Mouse (Mus musculus) midbrain, embryonic 15.5 days (tissue): ENCODE measurements around the gene Peg10. TPM values are rescaled to one million over a fixed set of nuclear protein-coding genes. Genes with fewer than 3 reads are reported as not detected.

Experiments used
- ATAC-seq: fragments of 200-750 bp; cut with Nextera tagmentation; replicated peaks from 2 replicates; pipeline ENCODE4 v1.8.0; 2017; ENCODE audit warnings: moderate TSS enrichment
- H3K27ac ChIP-seq: fragments of 300-500 bp; sonication (generic); 2 replicates; pipeline ENCODE4 v1.5.1; 2015; ENCODE audit warnings: mild to moderate bottlenecking, inconsistent platforms
- H3K27me3 ChIP-seq: fragments of 300-500 bp; sonication (generic); replicated peaks from 2 replicates; pipeline ENCODE4 v1.6.1; 2015; ENCODE audit warnings: inconsistent platforms
- H3K36me3 ChIP-seq: fragments of 300-500 bp; sonication (generic); replicated peaks from 2 replicates; pipeline ENCODE4 v1.6.1; 2015; ENCODE audit warnings: inconsistent platforms
- H3K4me1 ChIP-seq: fragments of 300-500 bp; sonication (generic); 2 replicates; pipeline ENCODE4 v1.6.1; 2015; ENCODE audit warnings: inconsistent platforms
- H3K4me2 ChIP-seq: fragments of 300-500 bp; sonication (generic); 2 replicates; pipeline ENCODE4 v1.6.1; 2015; ENCODE audit warnings: inconsistent platforms, mild to moderate bottlenecking, moderate library complexity
- H3K4me3 ChIP-seq: fragments of 300-500 bp; sonication (generic); 2 replicates; pipeline ENCODE4 v1.5.1; 2015; ENCODE audit warnings: mild to moderate bottlenecking, inconsistent platforms
- H3K9ac ChIP-seq: fragments of 300-500 bp; sonication (generic); 2 replicates; pipeline ENCODE4 v1.6.1; 2015; ENCODE audit warnings: mild to moderate bottlenecking, inconsistent platforms
- H3K9me3 ChIP-seq: fragments of 300-500 bp; sonication (generic); 2 replicates; pipeline ENCODE4 v1.6.1; 2016; ENCODE audit warnings: inconsistent platforms
- WGBS: fragments of 180-500 bp; shearing (Covaris S2); methylation state at CpG from one replicate; pipeline ENCODE4 v1.1.7; 2015; ENCODE audit warnings: mixed read lengths; 5-methylcytosine and 5-hydroxymethylcytosine counted together
- polyA plus RNA-seq: library from polyadenylated mRNA; unstranded; fragments of >200 nt; fragmentation: Nextera tagmentation; extraction: Ambion mirVana; gene quantifications from 2 replicates; pipeline ENCODE4 v1.2.1, GENCODE M21; 2015

Peg10 gene
- polyA plus RNA-seq, 1 experiment from 2014 or later = 8.5 TPM

DNA sequence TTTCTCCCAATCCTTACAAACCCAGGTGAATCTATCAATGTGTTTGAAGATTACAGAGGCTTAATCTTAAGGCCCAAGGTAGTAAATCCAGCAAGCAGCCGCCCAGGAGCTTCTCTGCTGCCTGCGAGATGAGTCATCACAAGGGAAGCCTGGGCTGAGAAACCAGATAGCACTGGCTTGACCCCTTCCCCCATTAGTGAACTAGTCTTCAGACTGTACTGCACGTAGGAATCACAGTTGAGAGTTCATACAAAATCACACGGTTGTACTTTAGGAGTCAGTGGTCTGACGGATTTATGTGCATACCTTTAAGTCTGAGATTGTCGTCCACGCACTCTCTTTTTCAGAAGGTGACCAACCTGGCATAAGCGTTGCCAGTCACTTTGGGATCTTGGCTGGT, 13.9 kb upstream of the Peg10 start:
- no peaks in the 10 kb centered on the region for H3K36me3 ChIP-seq
- no peaks in the 10 kb centered on the region for H3K9me3 ChIP-seq
- H3K4me2 ChIP-seq = no peak overlapping the region
- no peak for ATAC-seq
- peaks cover 10% of the 10 kb centered on the region for H3K4me1 ChIP-seq
- H3K9ac ChIP-seq = no peak overlapping the region
- H3K27me3 ChIP-seq = no peaks in the 10 kb centered on the region
- no peak overlapping the region for H3K4me3 ChIP-seq
- WGBS = 76% methylated on average over 8 of the region's 8 CpGs
- H3K27ac ChIP-seq = no peak overlapping the region

DNA sequence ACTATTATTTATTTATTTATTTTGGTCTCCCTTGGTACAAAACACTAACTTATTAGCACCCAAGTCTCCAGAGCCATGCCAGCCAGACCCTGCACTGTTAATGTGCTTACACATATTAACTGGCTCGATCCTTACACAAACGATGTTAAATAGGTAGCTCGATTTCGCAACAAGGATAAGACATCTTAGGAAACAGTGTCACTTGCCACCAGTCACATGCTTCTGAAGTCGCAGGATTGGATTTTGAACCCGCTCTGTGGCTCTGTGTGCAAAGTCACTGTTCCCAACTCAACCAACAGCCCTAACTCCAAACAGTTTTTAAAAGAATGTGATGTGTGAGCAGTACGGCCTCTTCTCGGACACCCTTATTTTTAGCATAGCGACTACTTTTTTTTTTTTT, 10.7 kb upstream of the Peg10 start:
- no peaks in the 10 kb centered on the region for H3K27me3 ChIP-seq
- WGBS = 85% methylated on average over 9 of the region's 9 CpGs
- no peak for ATAC-seq
- H3K9me3 ChIP-seq = no peaks in the 10 kb centered on the region
- H3K4me2 ChIP-seq = no peak overlapping the region
- H3K9ac ChIP-seq = no peak overlapping the region
- H3K36me3 ChIP-seq = no peaks in the 10 kb centered on the region
- no peak overlapping the region for H3K4me3 ChIP-seq
- H3K4me1 ChIP-seq = peaks cover 32% of the 10 kb centered on the region
- H3K27ac ChIP-seq = no peak overlapping the region

DNA sequence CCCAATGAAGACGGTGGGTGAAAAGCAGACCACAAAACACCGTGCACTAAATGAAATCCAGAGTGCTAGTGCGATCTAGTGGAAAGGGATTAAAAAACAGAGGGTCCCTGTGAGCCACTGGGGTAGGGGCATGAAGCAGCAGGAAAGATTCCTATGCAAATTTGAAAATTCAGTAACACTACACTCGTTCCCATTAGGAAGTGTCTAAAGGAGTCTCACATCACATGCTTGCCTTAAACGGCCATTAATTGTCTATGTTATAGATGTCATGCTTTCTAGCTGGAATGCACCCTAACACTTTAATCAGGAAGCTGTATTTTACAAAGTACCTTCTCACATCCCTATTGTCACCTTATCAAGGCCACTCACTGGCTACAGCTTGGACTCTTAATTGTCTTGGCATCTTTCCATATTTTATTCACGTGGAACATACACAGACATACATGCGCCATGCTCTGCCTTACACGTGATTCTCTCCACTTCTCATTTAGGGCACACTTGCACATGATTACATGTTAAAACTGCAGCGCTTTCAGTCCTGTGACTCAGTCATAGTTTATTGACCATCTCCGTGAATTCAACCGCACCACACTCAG, 9.0 kb upstream of the Peg10 start:
- Histone ChIP-seq H3K9ac (no peak overlapping the region), H3K27me3 (no peaks in the 10 kb centered on the region), H3K4me2 (peak overlapping the region; percentile 15; the same call in 1 of the 2 replicates), H3K4me3 (no peak overlapping the region), H3K9me3 (no peaks in the 10 kb centered on the region), H3K27ac (no peak overlapping the region), H3K36me3 (no peaks in the 10 kb centered on the region), H3K4me1 (peaks cover 39% of the 10 kb centered on the region)
- peak; percentile 46 for ATAC-seq
- WGBS = 25% methylated on average over 11 of the region's 11 CpGs

DNA sequence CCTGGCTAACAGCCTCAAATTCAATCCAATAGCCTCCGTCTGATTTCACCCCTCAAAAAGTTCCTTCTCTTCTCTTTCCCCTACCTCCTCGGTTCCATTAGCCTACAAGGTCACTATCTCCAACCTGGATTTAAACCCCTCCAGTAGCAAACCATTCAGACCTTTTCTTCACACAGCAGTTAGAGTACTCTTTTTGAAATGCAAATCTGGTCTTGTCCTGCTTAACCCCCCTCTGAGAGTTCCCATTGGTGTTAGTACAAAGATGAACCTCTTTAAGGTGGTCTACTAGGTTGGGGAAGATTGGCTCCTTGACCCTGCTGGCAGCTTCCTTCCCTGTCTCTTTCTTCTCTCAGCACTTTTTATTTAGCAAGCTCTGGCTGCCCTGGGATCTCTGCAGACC, 8.4 kb upstream of the Peg10 start:
- peaks cover 39% of the 10 kb centered on the region for H3K4me1 ChIP-seq
- ATAC-seq = no peak
- WGBS = 15% methylated on average over 2 of the region's 2 CpGs
- H3K27me3 ChIP-seq = no peaks in the 10 kb centered on the region
- H3K4me3 ChIP-seq = no peak overlapping the region
- H3K36me3 ChIP-seq = no peaks in the 10 kb centered on the region
- H3K9ac ChIP-seq = no peak overlapping the region
- H3K9me3 ChIP-seq = no peaks in the 10 kb centered on the region
- no peak overlapping the region for H3K27ac ChIP-seq
- no peak overlapping the region for H3K4me2 ChIP-seq

DNA sequence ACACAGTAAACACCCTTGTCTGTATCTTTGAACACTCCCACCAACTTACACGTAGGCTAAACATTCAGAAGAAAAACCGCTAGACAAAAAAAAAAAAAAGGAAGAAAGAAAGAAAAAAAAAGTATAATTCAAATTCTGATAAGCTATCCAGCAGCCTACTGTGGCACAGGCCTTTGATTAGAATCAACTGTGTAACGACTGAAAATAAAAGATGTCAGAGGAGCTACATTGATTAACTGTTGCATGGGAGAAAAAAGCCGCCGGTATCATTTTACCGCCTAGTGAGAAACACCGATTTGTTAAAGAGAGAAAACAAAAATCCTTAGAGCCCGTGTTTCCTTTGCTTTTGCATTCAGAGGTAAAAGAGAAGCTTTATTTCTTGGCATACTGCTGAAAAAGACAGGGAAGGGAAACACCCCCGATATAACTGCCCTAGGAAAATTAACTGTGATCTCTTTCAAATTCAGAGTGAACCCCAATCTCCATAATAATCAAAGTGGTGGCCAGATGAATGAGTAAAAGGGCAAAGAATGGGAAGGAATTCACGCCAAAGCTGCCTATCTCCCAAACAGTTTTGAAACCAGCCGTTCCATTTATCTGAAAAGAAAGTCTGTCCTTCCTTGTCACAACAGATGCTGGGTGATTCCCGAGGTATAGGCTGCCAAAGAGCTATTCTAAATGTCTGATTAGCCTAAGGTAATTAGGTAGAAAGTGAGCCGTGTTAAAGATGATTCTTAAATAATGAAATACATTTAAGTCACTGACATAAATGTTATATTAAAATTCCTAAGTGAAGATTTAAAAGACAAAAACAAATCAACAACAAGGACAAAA, 7.4 kb upstream of the Peg10 start:
- no peak overlapping the region for H3K4me3 ChIP-seq
- 0 out of 2 replicates have a peak overlapping the region, but pooled peaks have one; percentile 11 for H3K27ac ChIP-seq
- H3K36me3 ChIP-seq = no peaks in the 10 kb centered on the region
- H3K4me2 ChIP-seq = peak overlapping the region; percentile 31
- no peaks in the 10 kb centered on the region for H3K27me3 ChIP-seq
- H3K9me3 ChIP-seq = no peaks in the 10 kb centered on the region
- H3K9ac ChIP-seq = no peak overlapping the region
- ATAC-seq = no peak
- peaks cover 39% of the 10 kb centered on the region for H3K4me1 ChIP-seq
- 9% methylated on average over 13 of the region's 13 CpGs for WGBS

DNA sequence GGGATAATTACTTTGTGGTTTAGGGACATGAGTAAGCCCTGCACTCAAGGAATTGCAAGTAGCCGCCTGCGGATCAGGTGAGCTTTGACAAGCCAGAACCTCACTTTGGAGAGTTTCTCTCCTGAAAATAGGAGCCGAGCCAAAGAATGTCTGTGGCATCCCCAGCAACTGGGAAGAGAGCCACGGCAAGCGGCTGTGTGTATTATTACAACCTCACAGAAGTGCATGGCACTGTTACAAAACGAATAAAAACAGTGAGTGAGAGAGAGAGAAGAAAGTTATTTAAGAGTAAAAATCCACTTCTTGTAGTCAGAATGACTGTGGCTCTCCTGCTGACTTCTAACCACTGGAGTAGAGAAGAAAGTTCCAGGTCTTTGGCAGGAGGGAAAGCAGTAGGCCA, 6.6 kb upstream of the Peg10 start:
- H3K27ac ChIP-seq = 0 out of 2 replicates have a peak overlapping the region, but pooled peaks have one; percentile 9
- ATAC-seq = no peak
- no peak overlapping the region for H3K4me2 ChIP-seq
- 19% methylated on average over 6 of the region's 6 CpGs for WGBS
- no peak overlapping the region for H3K9ac ChIP-seq
- no peaks in the 10 kb centered on the region for H3K27me3 ChIP-seq
- no peak overlapping the region for H3K4me3 ChIP-seq
- no peaks in the 10 kb centered on the region for H3K36me3 ChIP-seq
- no peaks in the 10 kb centered on the region for H3K9me3 ChIP-seq
- H3K4me1 ChIP-seq = peaks cover 39% of the 10 kb centered on the region

DNA sequence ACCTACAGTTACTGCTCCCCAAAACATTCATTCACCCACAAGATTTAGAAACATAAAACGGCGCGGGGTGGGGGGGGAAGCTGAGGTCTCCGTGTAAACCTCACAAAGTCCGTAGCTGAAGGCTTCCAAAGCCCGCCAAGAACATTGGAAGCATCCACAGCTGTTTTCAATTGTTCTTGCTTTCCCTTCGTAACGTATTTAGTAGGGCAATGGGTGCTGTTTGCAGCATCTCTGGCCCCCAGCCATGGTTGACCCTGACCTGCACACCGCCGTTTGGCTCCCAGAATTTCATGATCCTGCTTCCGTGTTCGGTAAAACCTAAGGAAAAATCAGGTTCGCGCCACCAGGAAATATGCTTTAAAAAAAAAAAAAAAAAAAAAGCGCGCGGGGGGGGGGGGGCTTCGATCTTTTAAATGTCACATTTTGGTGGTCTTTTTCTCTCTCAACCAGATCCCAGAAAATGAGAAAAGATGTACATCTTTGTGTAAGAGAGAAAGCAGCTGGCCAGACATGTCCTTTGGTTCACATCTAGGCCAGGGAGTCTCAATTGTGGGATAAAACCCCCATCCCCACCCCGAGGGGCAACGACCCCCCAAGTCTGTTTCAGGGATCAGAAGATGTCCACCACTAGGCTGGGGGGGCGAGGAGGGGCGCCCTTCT, 940 bp upstream of the Peg10 start:
- Histone ChIP-seq H3K27me3 (no peaks in the 10 kb centered on the region), H3K4me2 (peak overlapping the region; percentile 80)
- WGBS = 52% methylated on average over 22 of the region's 22 CpGs

DNA sequence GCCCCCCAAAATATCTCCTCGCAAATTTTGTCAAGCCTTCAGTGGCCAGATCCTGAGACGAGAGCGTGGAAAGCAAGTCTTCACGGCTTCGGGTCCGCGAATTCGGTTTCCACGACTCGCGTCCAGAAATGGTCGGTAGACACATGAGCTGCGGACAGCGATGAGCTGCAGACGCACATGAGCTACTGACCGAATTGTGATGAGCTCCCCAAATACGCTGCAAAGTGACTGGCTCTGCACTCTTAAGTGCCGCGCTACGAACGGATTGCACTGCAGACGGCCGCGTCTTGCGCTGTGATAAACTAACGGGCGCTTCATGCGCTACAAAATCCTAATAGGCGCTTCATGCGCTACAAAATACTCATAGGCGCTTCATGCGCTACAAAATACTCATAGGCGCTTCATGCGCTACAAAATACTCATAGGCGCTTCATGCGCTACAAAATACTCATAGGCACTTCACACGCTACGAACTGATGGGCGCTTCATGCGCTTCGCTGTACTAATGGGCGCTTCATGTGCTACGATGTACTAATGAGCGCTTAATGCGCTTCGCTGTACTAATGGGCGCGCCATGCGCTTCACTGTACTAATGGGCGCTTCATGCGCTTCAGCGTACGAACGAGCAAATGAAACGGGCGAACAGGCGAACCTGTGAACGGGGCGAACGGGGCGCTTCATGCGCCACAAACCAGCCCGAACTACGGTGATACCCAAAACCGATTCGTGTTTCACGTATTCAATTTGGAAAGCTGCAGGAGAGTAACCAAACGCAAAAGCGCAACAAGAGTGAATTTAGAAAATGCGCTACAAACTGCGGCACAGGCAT, 785 bp downstream of the Peg10 start:
- H3K4me1 ChIP-seq = no peaks in the 10 kb centered on the region; the same call in 1 of the 2 replicates
- peak overlapping the region; percentile 29; the same call in 1 of the 2 replicates for H3K9ac ChIP-seq
- no peaks in the 10 kb centered on the region for H3K9me3 ChIP-seq
- peak; percentile 32 for ATAC-seq
- 59% methylated on average over 71 of the region's 71 CpGs for WGBS
- no peaks in the 10 kb centered on the region for H3K27me3 ChIP-seq
- H3K4me2 ChIP-seq = peak overlapping the region; percentile 80
- peak overlapping the region; percentile 58 for H3K27ac ChIP-seq
- H3K4me3 ChIP-seq = peak overlapping the region; percentile 52
- no peaks in the 10 kb centered on the region for H3K36me3 ChIP-seq

More for the DNA sequence above, 940 bp upstream of the Peg10 start:
- Histone ChIP-seq H3K27ac (peak overlapping the region; percentile 87), H3K9me3 (no peaks in the 10 kb centered on the region), H3K4me1 (peaks cover 7% of the 10 kb centered on the region; the same call in 1 of the 2 replicates), H3K36me3 (no peaks in the 10 kb centered on the region), H3K9ac (peak overlapping the region; percentile 72), H3K4me3 (peak overlapping the region; percentile 52)
- no peak for ATAC-seq

DNA sequence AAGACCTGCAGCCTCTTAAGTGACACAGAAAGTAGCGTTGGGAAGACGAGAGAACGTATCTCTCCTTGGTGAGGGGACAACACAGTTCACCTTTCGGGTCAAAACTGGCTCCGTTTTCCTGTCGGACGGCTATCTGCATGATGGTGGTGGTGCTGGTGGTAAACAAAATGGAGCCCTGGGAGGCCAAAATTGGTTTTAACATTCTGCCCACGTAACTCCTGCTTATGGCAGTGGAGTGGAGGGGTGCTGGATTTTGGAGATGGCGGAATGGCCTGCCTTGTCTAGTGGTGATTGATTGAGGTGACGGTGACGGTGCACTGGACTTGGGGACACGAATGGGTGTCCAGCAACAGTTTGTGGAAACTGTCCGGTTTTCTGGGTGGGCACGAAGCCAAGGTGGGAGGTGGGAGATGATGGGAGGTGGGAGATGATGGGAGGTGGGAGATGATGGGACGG, 1.4 kb downstream of the Peg10 start:
- WGBS = 52% methylated on average over 15 of the region's 15 CpGs
- peak overlapping the region; percentile 29; the same call in 1 of the 2 replicates for H3K9ac ChIP-seq
- no peaks in the 10 kb centered on the region for H3K9me3 ChIP-seq
- no peaks in the 10 kb centered on the region for H3K4me1 ChIP-seq
- H3K27me3 ChIP-seq = no peaks in the 10 kb centered on the region
- no peaks in the 10 kb centered on the region for H3K36me3 ChIP-seq
- peak; percentile 37 for ATAC-seq
- H3K27ac ChIP-seq = peak overlapping the region; percentile 58
- H3K4me3 ChIP-seq = peak overlapping the region; percentile 52
- H3K4me2 ChIP-seq = peak overlapping the region; percentile 80

DNA sequence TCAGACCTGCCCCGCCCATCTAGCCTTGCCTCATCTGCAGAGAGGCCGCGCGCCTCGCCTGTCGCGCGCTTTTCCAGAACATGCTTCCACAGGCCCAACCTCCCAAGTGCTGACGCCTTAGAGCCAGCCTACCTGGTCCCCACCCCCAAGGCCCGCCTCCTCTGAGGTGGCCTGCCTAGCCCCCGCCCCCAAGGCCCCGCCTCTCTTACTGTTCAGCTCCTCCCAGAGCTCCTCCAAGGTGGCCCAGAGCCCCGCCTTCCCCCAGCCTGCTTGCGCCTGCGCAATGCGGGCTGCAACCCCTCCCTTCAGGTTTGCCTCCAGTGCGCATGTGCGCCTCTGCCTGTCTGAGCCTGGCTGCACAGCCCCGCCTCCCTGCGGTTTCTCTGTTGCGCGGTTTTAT, 2.0 kb downstream of the Peg10 start:
- WGBS = 41% methylated on average over 22 of the region's 22 CpGs
- H3K27me3 ChIP-seq = no peaks in the 10 kb centered on the region
- H3K36me3 ChIP-seq = no peaks in the 10 kb centered on the region
- H3K4me1 ChIP-seq = no peaks in the 10 kb centered on the region
- H3K27ac ChIP-seq = 0 out of 2 replicates have a peak overlapping the region, but pooled peaks have one; percentile 58
- ATAC-seq = peak; percentile 94
- H3K4me3 ChIP-seq = peak overlapping the region; percentile 52
- peak overlapping the region; percentile 80 for H3K4me2 ChIP-seq
- 0 out of 2 replicates have a peak overlapping the region, but pooled peaks have one; percentile 29 for H3K9ac ChIP-seq
- H3K9me3 ChIP-seq = no peaks in the 10 kb centered on the region

DNA sequence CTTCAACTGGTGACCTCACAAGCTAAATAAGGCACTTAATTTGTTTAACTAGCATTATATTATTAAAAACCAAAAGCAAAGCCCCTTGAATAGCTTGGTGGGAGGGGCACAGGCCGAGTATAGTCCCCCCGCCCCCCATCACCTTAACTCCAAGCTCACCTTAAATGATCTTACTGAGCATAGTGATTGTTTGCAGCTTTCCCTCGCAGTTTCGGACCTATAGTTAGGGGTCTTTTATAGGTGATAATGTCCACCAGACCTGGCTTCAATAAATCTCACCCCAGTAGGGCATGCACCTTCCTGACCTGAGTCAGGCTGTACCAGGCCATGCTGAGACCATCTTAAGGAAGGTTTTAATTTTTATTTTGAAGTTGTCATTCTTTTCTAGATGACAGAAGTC, 4.2 kb downstream of the Peg10 start:
- no peak overlapping the region for H3K27ac ChIP-seq
- no peak for ATAC-seq
- no peaks in the 10 kb centered on the region for H3K4me1 ChIP-seq
- H3K36me3 ChIP-seq = no peaks in the 10 kb centered on the region
- H3K27me3 ChIP-seq = no peaks in the 10 kb centered on the region
- peaks cover 3% of the 10 kb centered on the region for H3K9me3 ChIP-seq
- 82% methylated on average over 4 of the region's 4 CpGs for WGBS
- H3K4me3 ChIP-seq = no peak overlapping the region
- H3K9ac ChIP-seq = no peak overlapping the region
- no peak overlapping the region for H3K4me2 ChIP-seq
